Mouse (Mus musculus) intestine, postnatal 0 days (tissue): ENCODE results near the gene Ltbr. TPM values are rescaled to one million over a fixed set of nuclear protein-coding genes. Genes with fewer than 3 reads are reported as not detected.

Experiments
- ATAC-seq: fragments of 200-750 bp; cut with Nextera tagmentation; 2 replicates; pipeline ENCODE4 v1.8.0; 2017; ENCODE audit warnings: mild to moderate bottlenecking, moderate TSS enrichment, moderate library complexity
- H3K27ac ChIP-seq: fragments of 300-500 bp; sonication (generic); 2 replicates; pipeline ENCODE4 v1.5.1; 2014; ENCODE audit warnings: mild to moderate bottlenecking, low read depth, low read length, moderate library complexity
- H3K27me3 ChIP-seq: fragments of 300-500 bp; sonication (generic); replicated peaks from 2 replicates; pipeline ENCODE4 v1.6.1; 2014; ENCODE audit warnings: low read length, mixed read lengths; ENCODE audit not compliant: control insufficient read depth, insufficient read depth
- H3K36me3 ChIP-seq: fragments of 300-500 bp; sonication (generic); 2 replicates; pipeline ENCODE4 v1.6.1; 2014; ENCODE audit warnings: mild to moderate bottlenecking, moderate library complexity; ENCODE audit not compliant: control insufficient read depth, insufficient read depth
- H3K4me1 ChIP-seq: fragments of 300-500 bp; sonication (generic); replicated peaks from 2 replicates; pipeline ENCODE4 v1.6.1; 2014; ENCODE audit warnings: antibody characterized with exemption, low read length, mixed read lengths; ENCODE audit not compliant: control insufficient read depth, insufficient read depth
- H3K4me2 ChIP-seq: fragments of 300-500 bp; sonication (generic); replicated peaks from 2 replicates; pipeline ENCODE4 v1.6.1; 2014; ENCODE audit warnings: low read depth, mild to moderate bottlenecking, moderate library complexity
- H3K4me3 ChIP-seq: fragments of 300-500 bp; sonication (generic); 2 replicates; pipeline ENCODE4 v1.5.1; 2014; ENCODE audit warnings: low read depth, low read length
- H3K9ac ChIP-seq: fragments of 300-500 bp; sonication (generic); 2 replicates; pipeline ENCODE4 v1.6.1; 2014; ENCODE audit warnings: mild to moderate bottlenecking, low read depth, low read length
- H3K9me3 ChIP-seq: fragments of 300-500 bp; sonication (generic); 2 replicates; pipeline ENCODE4 v1.6.1; 2016; ENCODE audit warnings: mixed run types; ENCODE audit not compliant: control insufficient read depth
- CTCF ChIP-seq: sonication (generic); IDR thresholded peaks from 2 replicates; pipeline ENCODE4 v1.5.1; 2016; ENCODE audit warnings: low read depth, mild to moderate bottlenecking, control low read depth, antibody characterized with exemption, moderate library complexity
- WGBS: fragments of 180-500 bp; shearing (Covaris S2); extraction: QIAGEN DNeasy Blood & Tissue Kit; methylation state at CpG from one replicate; pipeline ENCODE4 v1.1.7; 2014; 5-methylcytosine and 5-hydroxymethylcytosine counted together
- polyA plus RNA-seq: library from polyadenylated mRNA; unstranded; fragments of >200 nt; fragmentation: Nextera tagmentation; extraction: Ambion mirVana; gene quantifications from 2 replicates; pipeline ENCODE4 v1.2.1, GENCODE M21; 2015

Ltbr gene
- polyA plus RNA-seq, 1 experiment from 2014 or later: 104 TPM

GRCm38 (mm10) chr6:125266091-125266490 lies 47.6 kb downstream of the Ltbr start:
- H3K27me3 ChIP-seq: no peaks in the 10 kb centered on the region
- TF ChIP-seq CTCF: no peak
- H3K9me3 ChIP-seq: no peaks in the 10 kb centered on the region
- no peak for ATAC-seq
- no peak overlapping the region for H3K9ac ChIP-seq
- H3K4me3 ChIP-seq: no peak overlapping the region
- H3K4me1 ChIP-seq: no peaks in the 10 kb centered on the region
- 65% methylated on average over 13 of the region's 13 CpGs for WGBS
- no peak overlapping the region for H3K27ac ChIP-seq
- no peak overlapping the region for H3K4me2 ChIP-seq
- H3K36me3 ChIP-seq: no peaks in the 10 kb centered on the region

GRCm38 (mm10) chr6:125265239-125265638 lies 48.4 kb downstream of the Ltbr start:
- Histone ChIP-seq H3K36me3 (no peaks in the 10 kb centered on the region), H3K4me3 (no peak overlapping the region), H3K9me3 (no peaks in the 10 kb centered on the region), H3K4me2 (no peak overlapping the region), H3K9ac (no peak overlapping the region), H3K27me3 (no peaks in the 10 kb centered on the region), H3K4me1 (no peaks in the 10 kb centered on the region), H3K27ac (no peak overlapping the region)
- 41% methylated on average over 10 of the region's 10 CpGs for WGBS
- ATAC-seq: 0 out of 2 replicates have a peak, but pooled peaks have one; percentile 25
- no peak for TF ChIP-seq CTCF

GRCm38 (mm10) chr6:125264219-125264618 lies 49.5 kb downstream of the Ltbr start:
- TF ChIP-seq CTCF: no peak
- Histone ChIP-seq H3K9me3 (no peaks in the 10 kb centered on the region), H3K36me3 (no peaks in the 10 kb centered on the region), H3K9ac (no peak overlapping the region), H3K27ac (no peak overlapping the region), H3K4me3 (no peak overlapping the region), H3K4me1 (no peaks in the 10 kb centered on the region), H3K27me3 (no peaks in the 10 kb centered on the region), H3K4me2 (no peak overlapping the region)
- 80% methylated on average over 9 of the region's 9 CpGs for WGBS
- ATAC-seq: no peak

- Histone ChIP-seq H3K27ac (no peak overlapping the region), H3K27me3 (no peaks in the 10 kb centered on the region), H3K9me3 (no peaks in the 10 kb centered on the region), H3K9ac (no peak overlapping the region), H3K4me2 (no peak overlapping the region), H3K4me3 (no peak overlapping the region), H3K36me3 (no peaks in the 10 kb centered on the region), H3K4me1 (0 out of 2 replicates have a peak, but pooled peaks cover 4% of the 10 kb centered on the region)
- no peak for ATAC-seq
- TF ChIP-seq CTCF: no peak
- WGBS: 63% methylated on average over 10 of the region's 10 CpGs
Measured at GRCm38 (mm10) chr6:125260006-125260555, 53.6 kb downstream of the Ltbr start.

Other genes starting within 250 kb of the Ltbr start
- gene Lpar5, start 246.0 kb downstream of the Ltbr start, polyA plus RNA-seq: 9.2 and 9.9 TPM in 2 replicates
- gene Chd4, start 217.9 kb downstream of the Ltbr start, polyA plus RNA-seq: 30.7 and 34.2 TPM in 2 replicates
- 21.9 and 22.6 TPM in 2 replicates for gene Nop2, start 182.0 kb downstream of the Ltbr start, polyA plus RNA-seq
- gene Iffo1, start 168.6 kb downstream of the Ltbr start, polyA plus RNA-seq: 3.2 and 3.9 TPM in 2 replicates
- 1,338 and 1,629 TPM in 2 replicates for gene Gapdh, start 147.4 kb downstream of the Ltbr start, polyA plus RNA-seq
- 17.9 and 19.0 TPM in 2 replicates for gene Ncapd2, start 122.2 kb downstream of the Ltbr start, polyA plus RNA-seq
- 270 and 282 TPM in 2 replicates for gene Mrpl51, start 122.1 kb downstream of the Ltbr start, polyA plus RNA-seq
- gene Vamp1, start 98.3 kb downstream of the Ltbr start, polyA plus RNA-seq: 2.7 and 3.4 TPM in 2 replicates
- 25.9 and 26.7 TPM in 2 replicates for gene Tapbpl, start 82.0 kb downstream of the Ltbr start, polyA plus RNA-seq
- 0.78 and 2.1 TPM in 2 replicates for gene Cd27, start 76.9 kb downstream of the Ltbr start, polyA plus RNA-seq
- gene Tuba3a, start 27.8 kb downstream of the Ltbr start, polyA plus RNA-seq: not detected in 2 replicates
- 16.9 and 19.0 TPM in 2 replicates for gene Scnn1a, start 6.8 kb upstream of the Ltbr start, polyA plus RNA-seq
- gene Tnfrsf1a, start 35.5 kb upstream of the Ltbr start, polyA plus RNA-seq: 108 and 109 TPM in 2 replicates
- 31.4 and 37.0 TPM in 2 replicates for gene Plekhg6, start 66.9 kb upstream of the Ltbr start, polyA plus RNA-seq
- gene Cd9, start 180.9 kb upstream of the Ltbr start, polyA plus RNA-seq: 96.1 and 99.5 TPM in 2 replicates
- gene Vwf, start 232.9 kb upstream of the Ltbr start, polyA plus RNA-seq: 10.6 and 13.2 TPM in 2 replicates